ENCODE assay signal across 8 mouse cellular contexts in the genomic region with DNA sequence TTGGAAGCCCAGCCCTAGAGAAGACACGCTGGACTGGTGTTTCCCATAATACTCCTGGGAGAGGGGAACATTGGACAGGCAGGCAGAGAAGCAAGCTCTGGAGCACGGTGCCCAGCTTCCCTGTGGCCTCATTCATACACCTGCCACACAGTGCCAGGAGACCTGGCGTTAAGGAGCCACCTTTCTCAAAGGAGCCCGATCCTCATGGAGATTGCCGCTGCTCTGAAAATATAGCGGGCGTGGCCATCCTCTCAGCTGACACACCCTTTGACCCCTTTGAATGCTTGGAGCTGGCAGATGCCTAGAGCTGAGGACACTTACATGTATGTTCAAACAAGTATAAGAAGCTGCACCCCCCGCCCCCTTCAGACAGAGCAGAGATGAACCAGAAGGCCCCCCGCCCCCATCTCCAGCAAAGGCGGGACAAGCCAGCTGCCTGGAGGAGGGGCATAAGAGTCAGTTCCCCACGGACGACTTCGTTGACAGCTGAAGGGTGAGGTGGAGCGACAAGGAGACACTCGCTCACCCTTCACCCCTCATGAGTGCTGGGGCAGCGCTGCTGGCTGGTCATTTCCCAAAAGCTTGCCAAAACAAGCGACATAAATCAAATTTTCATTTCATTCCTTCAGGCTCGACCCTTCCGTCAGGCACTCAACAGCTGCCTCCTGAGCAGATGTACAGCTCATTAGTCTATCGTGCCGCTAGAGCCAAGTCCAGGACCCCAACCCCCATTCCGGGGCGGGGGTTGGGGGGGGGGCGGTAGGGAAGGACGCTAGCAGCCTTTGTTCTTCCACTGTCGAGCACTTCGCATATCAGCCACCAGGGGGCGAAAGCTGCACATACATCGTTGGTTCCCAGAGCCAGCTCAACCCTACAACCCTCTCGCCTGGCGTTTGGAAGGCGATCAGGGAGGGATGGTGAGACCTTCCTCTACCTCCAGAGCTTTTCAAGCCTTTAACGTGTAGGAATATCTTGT. TPM values are rescaled to one million over a fixed set of nuclear protein-coding genes. Genes with fewer than 3 reads are reported as not detected.
DNase-seq lines count a peak whose midpoint lies in the region; ATAC-seq lines count a peak whose summit lies in the region.

No protein-coding gene starts in this region.

- peak; percentile 84 to 86 for DNase-seq in adrenal gland, adult 18-20 months (ENCODE audit: low spot score in 2 of 2)
- DNase-seq in embryo, embryonic 10.5 days (ENCODE audit: low spot score): peak; percentile 97
- peak; percentile 83 for DNase-seq in gastrocnemius, postnatal 14 days
- peak; percentile 62 to 92 for DNase-seq in left cerebral cortex, adult 9 months (ENCODE audit: low spot score in 2 of 2)
- DNase-seq in right cerebral cortex, postnatal 10 days (ENCODE audit: low spot score in 2 of 2): peak; percentile 93 to 94
- peak; percentile 87 for DNase-seq in urinary bladder, postnatal 14 days (ENCODE audit: low spot score)

- H3K9me3 ChIP-seq in megakaryocyte, embryonic 14.5 days: no peaks in the 10 kb centered on the region

- H3K4me1 ChIP-seq in megakaryocyte, embryonic 14.5 days: peaks cover 32% of the 10 kb centered on the region

- peak; percentile 77 for ATAC-seq in inflammation-experienced regulatory T-cells, adult 6 months

- H3K27me3 ChIP-seq in megakaryocyte, embryonic 14.5 days (replicated peaks): peaks cover 28% of the 10 kb centered on the region

- H3K36me3 ChIP-seq in megakaryocyte, embryonic 14.5 days (replicated peaks; ENCODE audit: low read length): no peaks in the 10 kb centered on the region

- intact Hi-C loops in gastrocnemius, postnatal 14 days (cut with DNase I; ENCODE audit: low total_unique reads): no loop called here

- H3K4me3 ChIP-seq in megakaryocyte, embryonic 14.5 days (replicated peaks): peak overlapping the region; percentile 94

RNA-seq across cellular contexts. Expression of a gene that starts 36.5 kb away (rescaled TPM):
- total RNA-seq in adrenal gland, adult 18-20 months (2021): 100 to 1,000 TPM in 1 of 2 experiments, 10 to 100 TPM in 1; 90.5 to 148 TPM
- 10 to 100 TPM; 12.8 to 15.7 TPM for total RNA-seq in gastrocnemius, postnatal 14 days (2021)
- 1 to 10 TPM; 8.4 to 9.2 (median 9.1) TPM for polyA plus RNA-seq in inflammation-experienced regulatory T-cells, adult 6 months (2017; shearing (Covaris generic))
- polyA plus RNA-seq in megakaryocyte, embryonic 14.5 days (2012; ENCODE audit: insufficient read depth, low replicate concordance): 0.54 and 7.1 TPM in 2 replicates

RNA-seq across cellular contexts. Expression of a gene that starts 36.8 kb away (rescaled TPM):
- total RNA-seq in adrenal gland, adult 18-20 months (2021): 100 to 1,000 TPM; 177 to 216 TPM
- total RNA-seq in gastrocnemius, postnatal 14 days (2021): 10 to 100 TPM; 41.9 to 56.6 TPM
- 100 to 1,000 TPM; 260 to 394 (median 271) TPM for polyA plus RNA-seq in inflammation-experienced regulatory T-cells, adult 6 months (2017; shearing (Covaris generic))
- polyA plus RNA-seq in megakaryocyte, embryonic 14.5 days (2012; ENCODE audit: insufficient read depth, low replicate concordance): 360 and 636 TPM in 2 replicates

Comparison
In these comparisons a context has a peak if more than half of its experiments do, and no peak if none do; other contexts are left out.
1. Peak in every context shown above with its lines: DNase-seq, ATAC-seq and H3K4me3 ChIP-seq.
2. RNA of a gene that starts 36.5 kb away (total RNA-seq): 90.5 to 148 TPM in adrenal gland, adult 18-20 months; 12.8 to 15.7 TPM in gastrocnemius, postnatal 14 days; every median in the first group is over 4 times any median in the second.